15 mouse cellular contexts compared by ENCODE assay signal in the genomic region with DNA sequence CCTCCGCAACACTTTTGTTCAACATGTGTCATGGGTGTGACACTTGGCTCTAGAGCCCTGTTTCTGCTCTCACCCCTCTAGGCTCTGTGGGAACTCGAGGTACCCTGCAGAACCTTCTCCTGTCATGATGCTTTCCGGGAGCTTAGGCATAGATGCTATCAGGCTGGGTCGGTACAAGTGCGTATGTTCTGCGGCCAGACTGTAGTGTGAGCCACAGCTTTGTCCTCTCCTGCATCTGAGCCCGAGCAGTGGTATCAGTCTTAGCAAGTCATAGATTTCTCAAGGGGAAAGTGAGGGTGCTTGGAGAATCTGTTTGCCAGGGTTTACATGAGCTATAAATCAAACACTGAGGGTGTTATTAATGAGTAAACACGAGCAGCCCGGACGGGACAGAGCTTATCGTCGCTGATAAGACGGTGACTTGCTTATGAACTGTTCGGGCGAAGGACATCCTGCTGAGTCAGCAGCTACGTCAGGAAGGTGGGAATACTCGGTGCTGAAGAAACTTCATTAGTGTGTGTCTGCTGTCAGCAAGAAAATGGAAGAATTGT. TPM values are rescaled to one million over a fixed set of nuclear protein-coding genes. Genes with fewer than 3 reads are reported as not detected.
A peak's percentile ranks its signal among the peaks of the same experiment; 100 is the strongest.
DNase-seq lines count a peak whose midpoint lies in the region; ATAC-seq lines count a peak whose summit lies in the region.
"Had no signal": no experiment of that assay in that cellular context is flagged by ENCODE, and none has a peak within 500 bp of the region (broad histone marks: within the 10 kb centered on the region; RNA-seq: fewer than 3 reads in every experiment).

No protein-coding gene starts in this region.

- H3K4me1 ChIP-seq in heart, embryonic 12.5 days (replicated peaks), result peaks cover 43% of the 10 kb centered on the region
- H3K4me1 ChIP-seq in neural tube, embryonic 13.5 days (replicated peaks), result peaks cover 10% of the 10 kb centered on the region
- peaks cover 5% of the 10 kb centered on the region for H3K4me1 ChIP-seq in neural tube, embryonic 15.5 days
- H3K4me1 ChIP-seq in heart, embryonic 16.5 days (ENCODE audit: control insufficient read depth, insufficient read depth, low read length), result peaks cover 18% of the 10 kb centered on the region
- peaks cover 11% of the 10 kb centered on the region for H3K4me1 ChIP-seq in stomach, embryonic 16.5 days (ENCODE audit: control insufficient read depth, insufficient read depth, low read length)
- H3K4me1 ChIP-seq in limb, embryonic 10.5 days, result 0 out of 2 replicates have a peak, but pooled peaks cover 7% of the 10 kb centered on the region
- H3K4me1 ChIP-seq: liver, embryonic 13.5 days; midbrain, embryonic 15.5 days had no signal

- H3K36me3 ChIP-seq in heart, embryonic 12.5 days, result no peaks in the 10 kb centered on the region
- no peaks in the 10 kb centered on the region for H3K36me3 ChIP-seq in neural tube, embryonic 13.5 days
- H3K36me3 ChIP-seq in neural tube, embryonic 15.5 days, result no peaks in the 10 kb centered on the region
- no peaks in the 10 kb centered on the region for H3K36me3 ChIP-seq in heart, embryonic 16.5 days (ENCODE audit: control insufficient read depth, insufficient read depth)
- no peaks in the 10 kb centered on the region for H3K36me3 ChIP-seq in stomach, embryonic 16.5 days (ENCODE audit: control insufficient read depth, insufficient read depth, low read length)
- no peaks in the 10 kb centered on the region for H3K36me3 ChIP-seq in limb, embryonic 10.5 days
- H3K36me3 ChIP-seq: liver, embryonic 13.5 days; midbrain, embryonic 15.5 days had no signal

- H3K4me2 ChIP-seq in heart, embryonic 12.5 days, result peak overlapping the region; percentile 48
- no peak overlapping the region for H3K4me2 ChIP-seq in neural tube, embryonic 13.5 days
- no peak overlapping the region for H3K4me2 ChIP-seq in neural tube, embryonic 15.5 days
- H3K4me2 ChIP-seq in heart, embryonic 16.5 days (ENCODE audit: low read depth, low read length), result peak overlapping the region; percentile 28
- H3K4me2 ChIP-seq in stomach, embryonic 16.5 days (ENCODE audit: low read depth, low read length), result peak overlapping the region; percentile 35; the same call in 1 of the 2 replicates
- H3K4me2 ChIP-seq: liver, embryonic 13.5 days; midbrain, embryonic 15.5 days had no signal

- DNase-seq in heart, adult 8-10 months (ENCODE audit: low spot score), result no peak
- no peak for DNase-seq in limb, embryonic 10.5 days (ENCODE audit: low spot score)
- no peak for DNase-seq in layer of hippocampus, postnatal 10 days (ENCODE audit: low spot score in 2 of 2)
- DNase-seq: cerebellum, adult 9-11 months; liver, embryonic 13.5 days had no signal

- H3K27ac ChIP-seq in heart, embryonic 12.5 days (ENCODE audit: poor library complexity, severe bottlenecking), result no peak overlapping the region
- no peak overlapping the region for H3K27ac ChIP-seq in neural tube, embryonic 13.5 days (replicated peaks)
- H3K27ac ChIP-seq in neural tube, embryonic 15.5 days (replicated peaks), result no peak overlapping the region
- no peak overlapping the region for H3K27ac ChIP-seq in heart, embryonic 16.5 days (ENCODE audit: low read length)
- peak overlapping the region; percentile 43 for H3K27ac ChIP-seq in stomach, embryonic 16.5 days (ENCODE audit: low read length)
- no peak overlapping the region for H3K27ac ChIP-seq in limb, embryonic 10.5 days
- H3K27ac ChIP-seq: left cerebral cortex, adult 2 months; liver, embryonic 13.5 days; midbrain, embryonic 15.5 days had no signal

- no peak overlapping the region for H3K4me3 ChIP-seq in heart, embryonic 12.5 days
- H3K4me3 ChIP-seq in neural tube, embryonic 13.5 days, result no peak overlapping the region
- H3K4me3 ChIP-seq in neural tube, embryonic 15.5 days (replicated peaks), result no peak overlapping the region
- no peak overlapping the region; the same call in 1 of the 2 replicates for H3K4me3 ChIP-seq in heart, embryonic 16.5 days (ENCODE audit: low read length)
- H3K4me3 ChIP-seq in stomach, embryonic 16.5 days (replicated peaks; ENCODE audit: low read length), result no peak overlapping the region
- H3K4me3 ChIP-seq in limb, embryonic 10.5 days, result no peak overlapping the region
- H3K4me3 ChIP-seq: left cerebral cortex, adult 2 months; liver, embryonic 13.5 days; midbrain, embryonic 15.5 days had no signal

- WGBS in heart, embryonic 12.5 days, result 24% methylated on average over 17 of the region's 17 CpGs
- 71% methylated on average over 17 of the region's 17 CpGs for WGBS in neural tube, embryonic 13.5 days
- 70% methylated on average over 17 of the region's 17 CpGs for WGBS in neural tube, embryonic 15.5 days
- 16% methylated on average over 17 of the region's 17 CpGs for WGBS in heart, embryonic 16.5 days
- WGBS in stomach, embryonic 16.5 days, result 22% methylated on average over 17 of the region's 17 CpGs
- 69% methylated on average over 17 of the region's 17 CpGs for WGBS in limb, embryonic 10.5 days

- peak; percentile 39 for ATAC-seq in heart, embryonic 12.5 days (ENCODE audit: insufficient number of reproducible peaks, low FRiP score)
- peak; percentile 27; the same call in 1 of the 2 replicates for ATAC-seq in neural tube, embryonic 13.5 days (ENCODE audit: low read depth)
- no peak for ATAC-seq in neural tube, embryonic 15.5 days (ENCODE audit: low FRiP score)
- ATAC-seq in heart, embryonic 16.5 days (replicated peaks; ENCODE audit: extremely low read depth, insufficient read depth, low FRiP score), result no peak; the same call in 1 of the 2 replicates
- ATAC-seq in stomach, embryonic 16.5 days (ENCODE audit: insufficient read depth, low FRiP score), result peak; percentile 84
- ATAC-seq: midbrain, embryonic 15.5 days had no signal

- no peaks in the 10 kb centered on the region for H3K27me3 ChIP-seq in heart, embryonic 12.5 days (replicated peaks)
- no peaks in the 10 kb centered on the region for H3K27me3 ChIP-seq in neural tube, embryonic 13.5 days
- H3K27me3 ChIP-seq in neural tube, embryonic 15.5 days (replicated peaks), result no peaks in the 10 kb centered on the region
- H3K27me3 ChIP-seq in heart, embryonic 16.5 days (ENCODE audit: control insufficient read depth, insufficient read depth, low read length), result no peaks in the 10 kb centered on the region
- no peaks in the 10 kb centered on the region for H3K27me3 ChIP-seq in stomach, embryonic 16.5 days (ENCODE audit: control insufficient read depth, insufficient read depth, low read length)
- no peaks in the 10 kb centered on the region for H3K27me3 ChIP-seq in limb, embryonic 10.5 days (ENCODE audit: low read depth, poor library complexity, severe bottlenecking)
- H3K27me3 ChIP-seq: liver, embryonic 13.5 days; midbrain, embryonic 15.5 days had no signal

- 0 out of 2 replicates have a peak overlapping the region, but pooled peaks have one; percentile 28 for H3K9ac ChIP-seq in heart, embryonic 12.5 days
- H3K9ac ChIP-seq in neural tube, embryonic 13.5 days, result no peak overlapping the region
- no peak overlapping the region for H3K9ac ChIP-seq in neural tube, embryonic 15.5 days (replicated peaks)
- no peak overlapping the region; the same call in 1 of the 2 replicates for H3K9ac ChIP-seq in heart, embryonic 16.5 days (ENCODE audit: low read length)
- no peak overlapping the region for H3K9ac ChIP-seq in stomach, embryonic 16.5 days (ENCODE audit: low read length)
- H3K9ac ChIP-seq: liver, embryonic 13.5 days; midbrain, embryonic 15.5 days had no signal

- no peaks in the 10 kb centered on the region for H3K9me3 ChIP-seq in heart, embryonic 12.5 days (replicated peaks)
- no peaks in the 10 kb centered on the region for H3K9me3 ChIP-seq in neural tube, embryonic 13.5 days
- H3K9me3 ChIP-seq in neural tube, embryonic 15.5 days (replicated peaks), result no peaks in the 10 kb centered on the region
- no peaks in the 10 kb centered on the region for H3K9me3 ChIP-seq in heart, embryonic 16.5 days (replicated peaks; ENCODE audit: control insufficient read depth, low read length)
- no peaks in the 10 kb centered on the region for H3K9me3 ChIP-seq in stomach, embryonic 16.5 days (replicated peaks; ENCODE audit: control insufficient read depth, low read length)
- no peaks in the 10 kb centered on the region for H3K9me3 ChIP-seq in limb, embryonic 10.5 days (replicated peaks)
- H3K9me3 ChIP-seq: liver, embryonic 13.5 days; midbrain, embryonic 15.5 days had no signal

RNA-seq across cellular contexts. Expression of gene F3, which starts 10.1 kb away (rescaled TPM):
- polyA plus RNA-seq in heart, embryonic 12.5 days (2016; fragmentation: Nextera tagmentation; extraction: Ambion mirVana), result 6.3 and 9.1 TPM in 2 replicates
- total RNA-seq in heart, adult 8-10 months (2022), result 10 to 100 TPM; 21.5 to 33.6 (median 24.0) TPM
- 4.4 and 4.5 TPM in 2 replicates for polyA plus RNA-seq in neural tube, embryonic 13.5 days (2015; fragmentation: Nextera tagmentation; extraction: Ambion mirVana)
- 7.7 and 9.3 TPM in 2 replicates for polyA plus RNA-seq in neural tube, embryonic 15.5 days (2015; fragmentation: Nextera tagmentation; extraction: Ambion mirVana)
- polyA plus RNA-seq in heart, embryonic 16.5 days (2015; fragmentation: Nextera tagmentation; extraction: Ambion mirVana), result 8.9 and 10.4 TPM in 2 replicates
- 39.0 and 56.7 TPM in 2 replicates for polyA plus RNA-seq in stomach, embryonic 16.5 days (2015; fragmentation: Nextera tagmentation; extraction: Ambion mirVana)
- polyA plus RNA-seq in limb, embryonic 10.5 days (2016; fragmentation: Nextera tagmentation; extraction: Ambion mirVana), result 5.0 and 5.3 TPM in 2 replicates
- total RNA-seq in layer of hippocampus, postnatal 10 days (2021), result 10 to 100 TPM; 38.7 to 39.1 TPM

RNA-seq across cellular contexts. Expression of gene 4930432M17Rik, which starts 42.7 kb away (rescaled TPM):
- polyA plus RNA-seq in heart, embryonic 12.5 days (2016; fragmentation: Nextera tagmentation; extraction: Ambion mirVana), result not detected in 2 replicates
- total RNA-seq in heart, adult 8-10 months (2022), result not detected
- not detected in 2 replicates for polyA plus RNA-seq in neural tube, embryonic 13.5 days (2015; fragmentation: Nextera tagmentation; extraction: Ambion mirVana)
- not detected in 2 replicates for polyA plus RNA-seq in neural tube, embryonic 15.5 days (2015; fragmentation: Nextera tagmentation; extraction: Ambion mirVana)
- polyA plus RNA-seq in heart, embryonic 16.5 days (2015; fragmentation: Nextera tagmentation; extraction: Ambion mirVana), result not detected in 2 replicates
- not detected in 2 replicates for polyA plus RNA-seq in stomach, embryonic 16.5 days (2015; fragmentation: Nextera tagmentation; extraction: Ambion mirVana)
- not detected in 2 replicates for polyA plus RNA-seq in limb, embryonic 10.5 days (2016; fragmentation: Nextera tagmentation; extraction: Ambion mirVana)
- not detected for total RNA-seq in layer of hippocampus, postnatal 10 days (2021)
- total RNA-seq: heart, postnatal 10 days; left cerebral cortex, adult 2 months had no signal
- polyA plus RNA-seq: C2C12; liver, embryonic 13.5 days; midbrain, embryonic 15.5 days; thymus, postnatal 0 days had no signal

Comparison
In these comparisons a context has a peak if more than half of its experiments do, and no peak if none do; other contexts are left out.
1. ATAC-seq: peak in heart, embryonic 12.5 days (single experiment), neural tube, embryonic 13.5 days (single experiment) and stomach, embryonic 16.5 days (single experiment); none in neural tube, embryonic 15.5 days (single experiment) and heart, embryonic 16.5 days (single experiment).
2. H3K4me2 ChIP-seq: peak in heart, embryonic 12.5 days (single experiment), heart, embryonic 16.5 days (single experiment) and stomach, embryonic 16.5 days (single experiment); none in neural tube, embryonic 13.5 days (single experiment) and neural tube, embryonic 15.5 days (single experiment).